In the genomic region with DNA sequence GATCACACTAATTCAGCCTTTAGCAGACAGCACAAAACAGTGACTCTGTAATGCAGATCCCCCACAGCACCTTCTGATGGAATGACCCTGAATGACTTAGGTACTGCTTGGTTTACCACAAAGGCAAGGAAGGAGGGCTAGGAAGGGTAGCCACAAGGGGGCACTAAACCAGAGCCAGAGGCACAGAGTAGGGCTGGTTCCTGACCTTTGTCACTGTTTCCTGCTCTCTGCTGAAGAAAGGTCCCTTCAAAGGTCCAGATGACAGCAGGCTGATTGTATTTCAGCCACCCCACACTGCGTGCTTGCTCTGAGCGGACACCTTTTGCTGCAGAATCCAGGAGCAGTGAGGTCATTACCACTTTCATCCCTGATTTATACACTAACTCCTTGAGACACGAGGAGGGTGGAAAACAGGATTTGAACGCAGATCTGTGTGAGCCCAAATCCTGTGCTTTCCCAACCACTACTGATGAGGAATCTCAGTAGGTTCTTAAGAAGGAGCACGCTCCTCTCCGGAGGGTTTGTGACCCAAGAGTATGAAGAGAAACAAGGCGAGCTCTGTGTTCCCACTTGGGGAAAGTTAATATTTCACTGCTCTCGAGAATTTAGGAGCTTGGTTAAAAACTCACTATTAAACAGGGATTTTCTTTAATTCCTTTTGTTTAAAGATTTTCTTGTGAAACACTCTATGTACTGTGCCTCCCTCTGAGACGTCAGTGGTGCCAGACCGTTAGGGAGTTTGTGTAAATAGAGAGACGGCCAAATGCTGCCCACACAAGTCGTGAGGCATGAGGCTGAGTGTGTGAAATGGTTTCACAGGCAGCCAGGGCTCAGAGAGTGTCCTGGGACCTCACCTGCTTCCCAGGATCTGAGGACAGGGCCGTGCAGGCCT, we compare ENCODE assay signal across 8 mouse cellular contexts.
DNase-seq lines count a peak whose midpoint lies in the region; ATAC-seq and TF ChIP-seq lines count a peak whose summit lies in the region.

No protein-coding gene starts in this region.

- H3K4me3 ChIP-seq in lung, embryonic 14.5 days (ENCODE audit: low read depth, low read length), result no peak overlapping the region

- H3K4me1 ChIP-seq in lung, embryonic 14.5 days (ENCODE audit: insufficient read depth), result peaks cover 36% of the 10 kb centered on the region

- H3K36me3 ChIP-seq in lung, embryonic 14.5 days (ENCODE audit: insufficient read depth), result no peaks in the 10 kb centered on the region

- intact Hi-C loops in heart, postnatal 25 days (cut with DNase I), result loop anchor here (5.0 to 10.0 kb wide), 4 partner anchors 80 to 320 kb away; partner anchors contain the start of gene Ror1

- no peak overlapping the region for H3K9ac ChIP-seq in lung, embryonic 14.5 days

- peak; percentile 35 to 65 for DNase-seq in heart, adult 18-20 months
- no peak for DNase-seq in heart, postnatal 25 days (ENCODE audit: low spot score)
- DNase-seq in NIH3T3 (ENCODE audit: low read depth), result peak; percentile 33
- DNase-seq in embryo, embryonic 9.5 days (ENCODE audit: extremely low spot score), result peak; percentile 61
- DNase-seq in kidney, adult 9 months, result peak; percentile 66
- peak; percentile 71 for DNase-seq in lung, embryonic 14.5 days
- DNase-seq in urinary bladder, adult 18-20 months (ENCODE audit: low spot score in 2 of 2), result no peak

- no peak overlapping the region for H3K4me2 ChIP-seq in lung, embryonic 14.5 days

- no peaks in the 10 kb centered on the region for H3K27me3 ChIP-seq in lung, embryonic 14.5 days (ENCODE audit: insufficient read depth, low read length)

- ATAC-seq in lung, embryonic 14.5 days (ENCODE audit: insufficient read depth), result peak; percentile 43
- no peak for ATAC-seq in erythroblast, adult 5-6 weeks (replicated peaks; ENCODE audit: low FRiP score, poor library complexity, severe bottlenecking)

- peak overlapping the region; percentile 86 for H3K27ac ChIP-seq in lung, embryonic 14.5 days (ENCODE audit: low read depth)

- peak; percentile 73 for TF ChIP-seq CTCF in lung, embryonic 14.5 days (IDR thresholded peaks at IDR 0.05; ENCODE audit: low read depth)

- WGBS in lung, embryonic 14.5 days, result 32% methylated on average over 13 of the region's 13 CpGs

- H3K9me3 ChIP-seq in lung, embryonic 14.5 days (ENCODE audit: low read depth, low read length), result no peaks in the 10 kb centered on the region

Comparison
In these comparisons a context has a peak if more than half of its experiments do, and no peak if none do; other contexts are left out.
1. DNase-seq: peak in heart, adult 18-20 months (2 of 2), NIH3T3 (single experiment), embryo, embryonic 9.5 days (single experiment), kidney, adult 9 months (single experiment) and lung, embryonic 14.5 days (single experiment); none in heart, postnatal 25 days (single experiment) and urinary bladder, adult 18-20 months (0 of 2).